Mouse (Mus musculus) gastrocnemius, adult 8-10 months (tissue): Measurements from ENCODE around the gene Acadsb. TPM values are rescaled to one million over a fixed set of nuclear protein-coding genes. Genes with fewer than 3 reads are reported as not detected.
"Not testable (repeated sequence)": the region's sequence is repeated elsewhere in the genome, so short reads cannot be mapped to it uniquely, and the experiment has no call there.

Experiments
- DNase-seq, 2 experiments: peaks; one replicate each; pipeline ENCODE4 v3.0.0; 2022; ENCODE audit warnings: low spot score in 2 of 2
- total RNA-seq, 4 experiments: library from RNA; stranded (reverse); gene quantifications; 2 replicates each; pipeline ENCODE4 v1.2.4; 2022

Acadsb gene
- 100 to 1,000 TPM; 146 to 202 (median 176) TPM for total RNA-seq

- DNase-seq: peak; percentile 99
Measured at GRCm38 (mm10) chr7:131410416-131411058, at the start of gene Acadsb, which contains the start of gene Ikzf5. Gene Acadsb, plus strand, starts transcription at chr7:131410601. Gene Ikzf5, minus strand, starts transcription at chr7:131410521.

DNA sequence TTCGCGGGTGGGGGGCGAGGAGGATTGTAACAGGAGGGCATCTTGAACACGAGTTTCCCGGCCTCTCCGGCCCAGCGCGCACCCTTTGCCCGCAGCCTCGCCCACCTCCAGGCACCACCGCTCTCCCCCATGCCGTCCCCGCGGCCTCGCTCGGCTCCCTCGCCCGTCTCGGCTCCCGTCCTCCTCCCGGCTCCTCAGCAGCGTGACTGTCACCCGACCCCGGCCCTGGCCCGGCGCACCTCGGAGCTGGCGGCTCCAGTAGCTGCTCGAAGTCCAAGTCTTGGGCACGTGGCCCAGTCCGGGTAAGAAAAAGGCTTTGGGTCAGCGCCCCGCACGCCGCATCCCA lies 48.2 kb upstream of the Acadsb start:
- DNase-seq: no peak

DNA sequence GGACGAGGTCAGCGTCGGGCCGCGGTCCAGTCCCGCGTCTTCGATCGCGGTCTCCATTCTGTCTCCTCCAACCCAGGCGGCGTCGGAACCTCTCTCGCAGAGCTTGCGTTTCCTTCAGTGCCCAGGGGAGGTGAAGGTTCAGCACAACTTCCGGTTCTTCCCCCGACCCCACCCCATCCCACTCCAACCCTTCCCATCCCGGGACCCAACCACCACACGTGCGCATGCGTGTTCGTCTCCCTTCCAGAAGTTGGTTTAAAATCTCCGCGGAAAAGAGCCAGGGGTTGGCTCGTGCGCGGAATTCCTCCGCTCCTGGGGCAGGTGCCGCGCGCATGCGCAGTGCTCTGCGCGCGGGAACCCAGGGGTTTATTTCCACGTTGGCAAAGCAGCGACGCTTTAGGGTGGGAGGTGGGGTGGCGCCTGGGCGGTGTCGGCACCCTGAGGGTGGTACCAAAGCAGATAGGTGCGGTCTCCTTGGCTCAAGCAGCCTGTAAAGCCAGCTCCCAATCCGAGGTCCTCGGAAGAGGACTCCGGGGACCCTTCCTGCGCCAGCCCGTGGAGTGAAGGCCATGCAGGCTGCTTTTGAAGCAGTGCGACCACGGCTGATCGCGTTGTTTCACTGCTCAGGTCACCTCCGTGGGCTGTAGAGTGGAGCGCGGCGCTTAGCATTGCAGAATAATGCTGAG lies 47.6 kb upstream of the Acadsb start, which contains the start of gene 2310057M21Rik:
Gene 2310057M21Rik (minus strand): TSS at position 145 of the 686 bp plus-strand sequence.
- DNase-seq: peak; percentile 87 to 93

DNA sequence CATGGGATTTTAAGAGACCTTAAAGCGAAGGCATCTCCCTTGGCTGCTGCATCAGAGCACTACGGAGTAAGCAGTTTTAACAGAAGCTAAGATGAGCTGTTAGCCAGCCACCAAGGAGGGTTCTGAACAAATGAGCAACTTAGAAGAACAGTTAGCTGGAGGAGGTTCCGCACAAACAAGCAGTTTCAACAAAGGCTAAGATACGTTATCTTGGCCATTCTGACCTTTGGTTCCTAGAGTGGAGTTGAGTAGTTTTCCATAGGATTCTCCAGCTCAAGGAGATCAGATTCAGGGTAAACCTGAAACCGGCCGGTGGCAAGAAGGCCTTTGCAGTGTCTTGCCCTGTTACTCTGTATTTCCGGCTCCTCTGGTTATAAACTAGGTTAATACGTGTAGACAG lies 46.3 kb upstream of the Acadsb start:
- DNase-seq: no peak

DNA sequence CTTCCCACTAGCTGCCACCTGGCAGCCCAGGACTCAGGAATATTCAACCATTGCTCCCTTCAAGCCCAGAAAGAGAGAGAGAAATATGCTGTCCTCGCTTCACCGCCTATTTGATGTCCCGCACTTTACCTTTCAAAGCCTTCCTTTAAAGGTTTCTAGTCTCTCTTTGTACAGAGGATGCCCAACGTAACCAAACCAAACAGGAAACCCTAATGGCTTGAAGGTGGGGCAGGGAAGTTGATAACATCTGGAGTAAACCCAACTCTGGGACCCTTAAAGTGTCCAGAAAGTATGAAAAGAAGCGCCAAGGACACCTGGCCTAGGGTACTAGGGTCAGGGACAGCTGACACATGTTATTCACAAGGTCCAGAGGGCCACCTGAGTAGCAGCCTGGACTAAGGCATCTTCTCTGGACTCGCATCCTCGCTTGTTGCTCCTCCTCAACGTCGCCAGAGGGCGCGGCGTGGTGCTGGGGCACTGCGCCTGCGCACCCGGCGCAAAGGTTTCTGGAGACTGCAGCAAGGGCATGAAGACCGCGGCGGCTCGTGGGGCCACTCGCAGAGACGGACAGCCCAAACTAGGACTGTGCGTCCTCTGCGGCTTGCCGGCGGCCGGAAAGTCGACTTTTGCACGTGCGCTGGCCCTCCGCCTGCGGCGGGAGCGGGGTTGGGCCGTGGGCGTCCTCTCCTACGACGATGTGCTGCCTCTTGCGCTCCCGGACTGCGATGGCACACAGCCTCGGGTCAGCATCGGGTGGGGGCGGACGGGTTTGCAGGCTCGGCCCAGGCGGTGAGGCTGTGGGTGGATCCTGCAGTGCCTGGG lies 39.5 kb upstream of the Acadsb start, which contains the start of gene Pstk:
Gene Pstk (plus strand): TSS at position 494 of the 822 bp plus-strand sequence.
- peak; percentile 83 to 88 for DNase-seq

- DNase-seq: no peak
Measured at GRCm38 (mm10) chr7:131371470-131371860, 38.9 kb upstream of the Acadsb start.

- no peak for DNase-seq
Measured at GRCm38 (mm10) chr7:131371880-131372651, 38.3 kb upstream of the Acadsb start.

DNA sequence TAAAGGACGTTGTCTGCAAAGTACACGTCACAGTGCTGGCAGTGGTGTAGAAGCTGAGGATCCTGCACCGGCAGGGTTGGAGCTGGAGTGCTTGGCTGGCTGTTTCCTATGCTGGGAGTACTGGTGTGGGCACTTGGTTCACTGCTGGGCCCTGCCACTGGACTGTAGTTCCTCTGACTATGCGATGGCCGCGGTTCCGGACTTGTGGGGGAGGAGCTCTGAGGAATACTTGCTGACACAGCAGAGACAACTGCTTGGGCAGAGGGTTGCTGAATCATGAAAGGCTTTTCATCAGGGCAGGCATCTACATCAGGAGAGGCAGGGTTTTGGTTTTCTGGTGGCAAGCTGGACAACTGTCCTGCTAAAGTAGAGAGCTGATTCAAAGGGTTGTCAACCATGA lies 18.6 kb upstream of the Acadsb start:
- DNase-seq: not testable (repeated sequence)

- no peak for DNase-seq
Measured at GRCm38 (mm10) chr7:131409321-131409987, 947 bp upstream of the Acadsb start.

- DNase-seq: no peak
Measured at GRCm38 (mm10) chr7:131409988-131410385, 414 bp upstream of the Acadsb start.

DNA sequence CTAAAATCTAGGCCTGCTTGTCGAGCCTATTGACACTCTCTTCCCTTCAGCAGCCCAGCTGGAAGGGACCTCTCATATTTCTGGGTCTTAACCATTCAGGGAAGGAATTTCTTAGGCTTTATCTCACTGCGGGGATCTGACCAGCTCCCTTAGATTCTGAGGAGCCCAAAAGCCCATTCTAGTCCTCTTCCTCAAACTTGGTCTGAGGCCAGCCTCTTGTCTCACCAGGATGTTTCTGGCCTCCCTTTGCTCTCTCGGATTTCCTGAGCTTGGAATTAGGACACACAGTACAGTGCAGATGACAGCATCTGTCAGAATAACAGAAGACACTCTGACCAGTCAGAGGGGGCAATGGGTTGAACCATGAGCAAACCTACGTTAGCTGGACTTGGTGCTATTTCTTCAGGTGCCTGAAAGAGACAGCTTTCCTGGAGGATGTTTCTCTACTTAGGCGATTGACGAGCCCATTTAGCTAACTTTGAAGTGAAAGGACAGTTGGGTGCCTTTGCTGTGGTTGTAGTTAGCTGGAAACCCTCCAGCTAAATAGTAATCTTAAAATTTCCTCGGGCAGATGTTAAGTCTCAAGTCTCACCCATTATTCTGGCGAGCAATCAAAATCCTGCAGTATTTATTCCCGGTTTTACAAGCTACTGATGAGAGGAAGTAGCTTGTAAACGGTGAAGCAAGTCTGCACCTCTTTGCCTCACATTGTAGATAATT lies 980 bp downstream of the Acadsb start:
- peak in 1 of 2 experiments; percentile 9 for DNase-seq

- no peak for DNase-seq
Measured at GRCm38 (mm10) chr7:131411941-131412270, 1.5 kb downstream of the Acadsb start.

- not testable (repeated sequence) for DNase-seq
Measured at GRCm38 (mm10) chr7:131416742-131417141, 6.3 kb downstream of the Acadsb start.

DNA sequence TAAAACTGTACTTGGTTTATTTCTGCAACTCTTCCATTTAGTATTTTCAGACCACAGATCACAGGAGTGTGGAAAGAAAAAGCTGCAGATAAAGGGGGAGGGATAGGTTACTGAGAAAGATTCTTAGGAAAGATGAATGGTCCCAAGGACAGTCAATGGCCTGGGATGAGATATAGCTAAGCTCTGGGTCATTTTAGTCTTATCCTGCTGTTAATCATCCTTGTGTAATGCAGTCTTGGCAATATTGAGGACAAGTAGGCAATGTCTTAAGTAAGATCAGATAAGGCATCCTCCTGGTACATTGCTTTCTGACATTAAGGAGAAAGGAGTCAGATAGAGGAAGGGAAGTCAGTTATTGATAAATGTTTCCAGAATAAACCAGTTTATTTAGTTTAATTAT lies 7.2 kb downstream of the Acadsb start:
- DNase-seq: no peak

DNA sequence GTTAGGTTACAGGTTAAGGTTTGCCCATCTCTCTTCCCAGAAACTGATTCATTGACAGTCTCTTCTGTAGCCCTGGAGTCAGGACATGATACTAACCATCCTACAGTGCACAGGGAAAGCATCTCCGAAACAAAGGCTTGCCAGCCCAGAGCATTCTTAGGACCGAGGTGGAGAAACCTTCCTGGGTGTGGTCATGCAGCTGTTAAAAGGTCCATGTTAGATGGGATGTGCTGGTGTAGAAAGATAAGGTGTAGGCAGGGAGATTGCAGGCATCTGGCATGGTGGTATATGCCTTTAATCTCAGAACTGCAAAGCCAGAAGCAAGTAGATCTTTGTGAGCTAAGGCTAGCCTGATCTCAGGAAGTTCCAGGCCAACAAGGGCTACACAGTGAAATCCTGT lies 14.5 kb downstream of the Acadsb start:
- DNase-seq: no peak

GRCm38 (mm10) chr7:131427331-131427730 lies 16.9 kb downstream of the Acadsb start:
- DNase-seq: no peak

DNA sequence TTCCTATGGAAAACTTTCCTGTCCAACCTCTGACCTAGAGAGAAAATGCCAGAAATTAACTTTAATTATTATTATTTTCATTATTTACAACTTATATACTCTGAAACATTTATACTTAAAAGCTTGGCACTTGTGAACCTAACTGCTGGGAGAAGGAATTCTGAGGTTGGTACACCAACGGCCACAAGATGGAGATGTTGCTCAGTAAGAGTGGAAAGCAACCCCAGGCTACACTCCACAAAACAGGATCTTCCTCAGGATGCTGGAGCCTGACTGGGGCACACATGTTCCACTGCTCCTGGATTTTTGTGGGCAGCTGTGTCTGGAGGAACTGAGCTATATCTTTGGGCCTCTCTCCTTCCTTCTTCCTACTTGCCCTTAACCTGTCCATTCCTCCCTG lies 21.8 kb downstream of the Acadsb start:
- no peak for DNase-seq

GRCm38 (mm10) chr7:131434276-131434675 lies 23.9 kb downstream of the Acadsb start:
- DNase-seq: no peak

GRCm38 (mm10) chr7:131437051-131437450 lies 26.6 kb downstream of the Acadsb start:
- no peak for DNase-seq

GRCm38 (mm10) chr7:131456714-131457113 lies 46.3 kb downstream of the Acadsb start:
- DNase-seq: no peak
